Mouse (Mus musculus) thymus, adult 2 months (tissue): ENCODE measurements around the gene Irgc1. TPM values are rescaled to one million over a fixed set of nuclear protein-coding genes. Genes with fewer than 3 reads are reported as not detected.
A peak's percentile ranks its signal among the peaks of the same experiment; 100 is the strongest.

ENCODE experiments used
- DNase-seq: peaks from one replicate; pipeline ENCODE4 v3.0.0; 2021
- H3K27ac ChIP-seq: fragments of 200-500 bp; 2 replicates; pipeline ENCODE4 v1.5.1; 2012; ENCODE audit warnings: low read length, control low read depth; ENCODE audit not compliant: control insufficient read depth, insufficient read depth
- H3K27me3 ChIP-seq: fragments of 200-500 bp; 2 replicates; pipeline ENCODE4 v1.6.1; 2012; ENCODE audit warnings: mild to moderate bottlenecking, low read length, moderate library complexity, mixed read lengths; ENCODE audit not compliant: control insufficient read depth, insufficient read depth
- H3K36me3 ChIP-seq: fragments of 200-500 bp; 2 replicates; pipeline ENCODE4 v1.6.1; 2012; ENCODE audit warnings: mild to moderate bottlenecking, low read length, moderate library complexity; ENCODE audit not compliant: control insufficient read depth, insufficient read depth
- H3K4me1 ChIP-seq: fragments of 200-500 bp; replicated peaks from 2 replicates; pipeline ENCODE4 v1.6.1; 2012; ENCODE audit warnings: low read length; ENCODE audit not compliant: control insufficient read depth, insufficient read depth
- H3K4me3 ChIP-seq: fragments of 200-500 bp; 2 replicates; pipeline ENCODE4 v1.5.1; 2012; ENCODE audit warnings: mild to moderate bottlenecking, low read length, control low read depth, moderate library complexity; ENCODE audit not compliant: control insufficient read depth, insufficient read depth
- CTCF ChIP-seq: fragments of 200-500 bp; IDR thresholded peaks from 2 replicates; pipeline ENCODE4 v1.5.1; 2012; ENCODE audit warnings: mild to moderate bottlenecking, control low read depth, low read length, moderate library complexity, borderline replicate concordance; ENCODE audit not compliant: control insufficient read depth, poor library complexity, insufficient read depth; ENCODE audit errors: extremely low read depth
- POLR2A ChIP-seq: fragments of 200-500 bp; IDR thresholded peaks from 2 replicates; pipeline ENCODE4 v1.6.1; 2012; ENCODE audit warnings: mild to moderate bottlenecking, low read length, control low read depth, moderate library complexity; ENCODE audit not compliant: control insufficient read depth, poor library complexity, insufficient read depth; ENCODE audit errors: extremely low read depth
- whole genome bisulfite sequencing: fragments of 180-500 bp; shearing (Covaris S2); methylation state at CpG from one replicate; pipeline ENCODE4 v1.1.7; 2018; 5-methylcytosine and 5-hydroxymethylcytosine counted together
- polyA plus RNA-seq: library from polyadenylated mRNA; depleted of rRNA; stranded (reverse); fragments of >200 nt; gene quantifications from 2 replicates; pipeline ENCODE4 v1.2.3, GENCODE M21; 2012

Gene Irgc1
- polyA plus RNA-seq, 1 experiment: 3.0 TPM

- DNase-seq: peak; percentile 35
- peaks cover 50% of the 10 kb centered on the region for H3K4me1 ChIP-seq
- H3K36me3 ChIP-seq: no peaks in the 10 kb centered on the region
- H3K4me3 ChIP-seq: no peak overlapping the region
- peak overlapping the region; percentile 31; the same call in 1 of the 2 replicates for H3K27ac ChIP-seq
- no peaks in the 10 kb centered on the region for H3K27me3 ChIP-seq
- WGBS: 9% methylated on average over 9 of the region's 9 CpGs
- TF ChIP-seq CTCF (no peak), POLR2A (no peak)
Observed at GRCm38 (mm10) chr7:24450585-24451017, 1.5 kb downstream of the Irgc1 start.

- TF ChIP-seq CTCF (no peak), POLR2A (no peak)
- H3K4me3 ChIP-seq: no peak overlapping the region
- no peaks in the 10 kb centered on the region for H3K36me3 ChIP-seq
- WGBS: 85% methylated on average over 14 of the region's 14 CpGs
- DNase-seq: no peak
- no peak overlapping the region for H3K27ac ChIP-seq
- no peaks in the 10 kb centered on the region for H3K27me3 ChIP-seq
- peaks cover 49% of the 10 kb centered on the region for H3K4me1 ChIP-seq
Observed at GRCm38 (mm10) chr7:24448782-24449517, 3.1 kb downstream of the Irgc1 start.

- 82% methylated on average over 7 of the region's 7 CpGs for WGBS
- no peaks in the 10 kb centered on the region for H3K27me3 ChIP-seq
- TF ChIP-seq CTCF: no peak
- TF ChIP-seq POLR2A: no peak
Observed at GRCm38 (mm10) chr7:24446697-24447340, 5.3 kb downstream of the Irgc1 start.

GRCm38 (mm10) chr7:24445266-24445926 is 6.7 kb downstream of the Irgc1 start:
- no peaks in the 10 kb centered on the region for H3K36me3 ChIP-seq
- TF ChIP-seq POLR2A: no peak
- TF ChIP-seq CTCF: no peak
- H3K4me1 ChIP-seq: peaks cover 16% of the 10 kb centered on the region
- no peak overlapping the region for H3K27ac ChIP-seq
- H3K27me3 ChIP-seq: no peaks in the 10 kb centered on the region
- WGBS: 75% methylated on average over 9 of the region's 9 CpGs
- no peak overlapping the region for H3K4me3 ChIP-seq
- no peak for DNase-seq

More at GRCm38 (mm10) chr7:24446697-24447340, 5.3 kb downstream of the Irgc1 start:
- H3K36me3 ChIP-seq: no peaks in the 10 kb centered on the region
- no peak for DNase-seq
- peaks cover 29% of the 10 kb centered on the region for H3K4me1 ChIP-seq
- H3K4me3 ChIP-seq: no peak overlapping the region
- H3K27ac ChIP-seq: no peak overlapping the region

- H3K36me3 ChIP-seq: no peaks in the 10 kb centered on the region
- DNase-seq: no peak
- 78% methylated on average over 8 of the region's 8 CpGs for WGBS
- no peak for TF ChIP-seq CTCF
- TF ChIP-seq POLR2A: no peak
- no peak overlapping the region for H3K27ac ChIP-seq
- H3K4me1 ChIP-seq: peaks cover 7% of the 10 kb centered on the region
- no peaks in the 10 kb centered on the region for H3K27me3 ChIP-seq
- H3K4me3 ChIP-seq: no peak overlapping the region
Observed at GRCm38 (mm10) chr7:24442313-24442712, 9.8 kb downstream of the Irgc1 start.

- Histone ChIP-seq H3K4me1 (peaks cover 7% of the 10 kb centered on the region), H3K27ac (no peak overlapping the region), H3K36me3 (no peaks in the 10 kb centered on the region), H3K4me3 (no peak overlapping the region), H3K27me3 (no peaks in the 10 kb centered on the region)
- peak; percentile 86 for DNase-seq
- TF ChIP-seq POLR2A: no peak
- peak; percentile 91; the same call in 1 of the 2 replicates for TF ChIP-seq CTCF
- WGBS: 13% methylated on average over 1 of the region's 1 CpGs
Observed at GRCm38 (mm10) chr7:24441785-24442184, 10.3 kb downstream of the Irgc1 start.
